Mouse (Mus musculus) lung, postnatal 0 days (tissue): ENCODE data around the gene Krt20.

Experiments used
- CTCF ChIP-seq: IDR thresholded peaks from 2 replicates; pipeline ENCODE4 v1.5.1; 2016; ENCODE audit warnings: antibody characterized with exemption, mild to moderate bottlenecking
- EP300 ChIP-seq: IDR thresholded peaks from 2 replicates; pipeline ENCODE4 v1.6.1; 2016; ENCODE audit warnings: antibody characterized with exemption, mild to moderate bottlenecking, control low read depth

DNA sequence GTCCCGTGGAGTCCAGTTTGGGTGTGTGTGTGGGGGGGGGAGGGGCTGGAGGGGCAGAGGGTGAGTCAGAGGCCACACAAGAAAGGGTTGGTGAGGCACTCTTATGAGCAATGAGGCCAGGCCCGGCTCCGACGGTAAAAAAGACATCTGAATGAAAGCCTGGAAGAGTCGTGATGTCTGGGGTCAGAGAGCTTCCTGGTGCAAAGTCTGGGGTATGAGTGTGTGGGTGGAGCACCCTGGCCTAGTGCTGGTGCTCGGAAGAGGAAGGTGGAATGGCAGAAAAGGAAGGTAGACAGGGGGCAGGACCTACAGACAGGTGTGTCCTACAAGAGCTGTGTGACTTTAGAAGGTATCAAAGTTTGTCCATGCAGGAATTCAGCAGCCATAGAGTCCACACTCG, 20.9 kb upstream of the Krt20 start:
- TF ChIP-seq CTCF (no peak), EP300 (no peak)
